Mouse (Mus musculus) olfactory bulb, adult 2 months (tissue): ENCODE data around the gene Adgrg1. TPM values are rescaled to one million over a fixed set of nuclear protein-coding genes. Genes with fewer than 3 reads are reported as not detected.

ENCODE experiments used
- H3K27ac ChIP-seq: fragments of 200-500 bp; 2 replicates; pipeline ENCODE4 v1.5.1; 2012; ENCODE audit warnings: low read depth, low read length; ENCODE audit not compliant: insufficient read depth
- H3K4me1 ChIP-seq: fragments of 200-500 bp; 2 replicates; pipeline ENCODE4 v1.6.1; 2012; ENCODE audit warnings: low read length; ENCODE audit not compliant: control insufficient read depth, insufficient read depth
- H3K4me3 ChIP-seq: fragments of 200-500 bp; 2 replicates; pipeline ENCODE4 v1.5.1; 2012; ENCODE audit warnings: mild to moderate bottlenecking, low read depth, low read length, moderate library complexity; ENCODE audit not compliant: insufficient read depth
- CTCF ChIP-seq: fragments of 200-500 bp; IDR thresholded peaks from 2 replicates; pipeline ENCODE4 v1.5.1; 2012; ENCODE audit warnings: low read depth, mild to moderate bottlenecking, low read length, moderate library complexity; ENCODE audit not compliant: insufficient read depth
- POLR2A ChIP-seq: fragments of 200-500 bp; IDR thresholded peaks from 2 replicates; pipeline ENCODE4 v1.6.1; 2012; ENCODE audit warnings: mild to moderate bottlenecking, low read depth, low read length, moderate library complexity; ENCODE audit not compliant: insufficient read depth
- WGBS: fragments of 180-500 bp; shearing (Covaris S2); methylation state at CpG from one replicate; pipeline ENCODE4 v1.1.7; 2018; 5-methylcytosine and 5-hydroxymethylcytosine counted together
- polyA plus RNA-seq: library from polyadenylated mRNA; stranded (reverse); fragments of >200 nt; gene quantifications from 2 replicates; pipeline ENCODE4 v1.2.4, GENCODE M21; 2012; ENCODE audit warnings: low replicate concordance; ENCODE audit not compliant: missing spikeins, insufficient read depth, insufficient read length

The Adgrg1 gene
- polyA plus RNA-seq, 1 experiment, result not detected

- H3K4me1 ChIP-seq, result peaks cover 11% of the 10 kb centered on the region
- no peak overlapping the region for H3K27ac ChIP-seq
- WGBS, result 80% methylated on average over 5 of the region's 5 CpGs
- no peak overlapping the region for H3K4me3 ChIP-seq
- TF ChIP-seq CTCF (no peak), POLR2A (no peak)
Observed at GRCm38 (mm10) chr8:94950458-94950857, 24.1 kb upstream of the Adgrg1 start.

- H3K4me1 ChIP-seq, result peaks cover 7% of the 10 kb centered on the region
- no peak overlapping the region for H3K27ac ChIP-seq
- no peak overlapping the region for H3K4me3 ChIP-seq
- 77% methylated on average over 5 of the region's 5 CpGs for WGBS
- TF ChIP-seq CTCF (no peak), POLR2A (no peak)
Observed at GRCm38 (mm10) chr8:94952086-94952485, 22.5 kb upstream of the Adgrg1 start.

GRCm38 (mm10) chr8:94953624-94954367 is 20.8 kb upstream of the Adgrg1 start:
- WGBS, result 79% methylated on average over 7 of the region's 7 CpGs
- TF ChIP-seq CTCF (no peak), POLR2A (no peak)
- H3K4me3 ChIP-seq, result no peak overlapping the region
- no peak overlapping the region for H3K27ac ChIP-seq
- peaks cover 7% of the 10 kb centered on the region for H3K4me1 ChIP-seq

DNA sequence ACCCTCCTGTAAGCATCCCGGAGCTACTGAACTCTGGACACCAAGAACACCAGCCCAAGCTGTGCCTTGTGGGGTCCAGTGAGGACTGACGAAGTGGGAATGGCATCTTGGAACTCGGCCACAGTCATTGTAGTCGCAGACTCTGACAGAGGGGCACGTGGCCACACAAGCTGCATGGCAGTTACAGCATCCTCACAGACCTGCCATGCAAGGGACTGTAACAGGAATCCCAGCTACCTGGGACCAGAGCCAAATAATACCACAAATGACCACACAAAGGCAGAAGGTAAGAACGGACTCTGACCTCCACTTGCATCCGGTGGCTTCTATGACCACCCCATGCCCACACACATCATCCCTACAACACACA is 20.2 kb upstream of the Adgrg1 start:
- WGBS, result 44% methylated on average over 7 of the region's 7 CpGs
- Histone ChIP-seq H3K27ac (no peak overlapping the region), H3K4me3 (no peak overlapping the region), H3K4me1 (peaks cover 7% of the 10 kb centered on the region)
- TF ChIP-seq POLR2A (no peak), CTCF (no peak)

- H3K4me3 ChIP-seq, result no peak overlapping the region
- WGBS, result 38% methylated on average over 9 of the region's 9 CpGs
- H3K27ac ChIP-seq, result no peak overlapping the region
- H3K4me1 ChIP-seq, result peaks cover 7% of the 10 kb centered on the region
- no peak for TF ChIP-seq POLR2A
- TF ChIP-seq CTCF, result peak; percentile 27; the same call in 1 of the 2 replicates
Observed at GRCm38 (mm10) chr8:94954921-94955758, 19.4 kb upstream of the Adgrg1 start.

GRCm38 (mm10) chr8:94956078-94956574 is 18.4 kb upstream of the Adgrg1 start:
- H3K27ac ChIP-seq, result no peak overlapping the region
- peaks cover 7% of the 10 kb centered on the region for H3K4me1 ChIP-seq
- 89% methylated on average over 1 of the region's 1 CpGs for WGBS
- no peak for TF ChIP-seq CTCF
- TF ChIP-seq POLR2A, result no peak
- H3K4me3 ChIP-seq, result no peak overlapping the region

DNA sequence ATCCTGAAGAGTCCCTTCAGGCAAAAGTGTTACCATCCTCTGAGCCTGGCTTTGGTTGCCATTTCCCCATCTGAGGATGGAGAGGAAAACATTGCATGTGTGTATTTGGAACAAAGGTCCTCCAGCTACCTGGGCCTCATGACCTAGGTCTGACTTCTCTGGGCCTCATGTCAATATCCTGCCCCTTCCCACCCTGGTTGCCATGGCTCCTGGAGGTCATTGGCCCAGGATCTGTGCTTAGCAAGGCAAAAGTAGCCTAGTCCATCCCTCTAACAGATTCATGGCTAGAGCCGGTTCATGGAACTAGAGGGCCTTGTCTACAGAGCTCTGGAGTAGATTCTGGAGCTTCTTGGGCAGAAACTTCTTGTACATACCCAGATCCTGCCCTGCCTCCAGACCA is 12.3 kb upstream of the Adgrg1 start:
- WGBS, result 83% methylated on average over 1 of the region's 1 CpGs
- no peak overlapping the region for H3K27ac ChIP-seq
- TF ChIP-seq CTCF, result no peak
- no peak for TF ChIP-seq POLR2A
- H3K4me3 ChIP-seq, result no peak overlapping the region
- H3K4me1 ChIP-seq, result no peaks in the 10 kb centered on the region

DNA sequence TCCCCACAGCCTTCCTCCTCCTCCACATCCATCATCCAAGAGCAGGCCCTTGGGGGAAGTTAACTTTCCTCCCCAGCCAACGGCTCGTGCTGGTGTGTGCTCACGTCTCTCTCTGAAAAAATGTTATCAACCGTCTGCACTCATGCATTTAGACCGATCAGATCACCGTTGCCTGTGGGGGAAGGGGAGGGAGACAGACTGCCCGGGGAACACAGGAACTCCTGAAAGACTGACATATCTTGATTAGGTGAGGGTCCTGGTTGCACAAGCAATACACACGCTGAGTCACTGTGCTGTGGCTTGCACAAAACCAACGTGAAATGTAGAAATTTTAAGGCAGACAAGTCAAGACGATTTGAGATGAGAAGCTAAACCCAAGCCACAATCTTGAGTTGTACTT is 9.7 kb upstream of the Adgrg1 start:
- no peak overlapping the region for H3K27ac ChIP-seq
- WGBS, result 84% methylated on average over 10 of the region's 10 CpGs
- TF ChIP-seq CTCF (no peak), POLR2A (no peak)
- H3K4me1 ChIP-seq, result no peaks in the 10 kb centered on the region
- no peak overlapping the region for H3K4me3 ChIP-seq

DNA sequence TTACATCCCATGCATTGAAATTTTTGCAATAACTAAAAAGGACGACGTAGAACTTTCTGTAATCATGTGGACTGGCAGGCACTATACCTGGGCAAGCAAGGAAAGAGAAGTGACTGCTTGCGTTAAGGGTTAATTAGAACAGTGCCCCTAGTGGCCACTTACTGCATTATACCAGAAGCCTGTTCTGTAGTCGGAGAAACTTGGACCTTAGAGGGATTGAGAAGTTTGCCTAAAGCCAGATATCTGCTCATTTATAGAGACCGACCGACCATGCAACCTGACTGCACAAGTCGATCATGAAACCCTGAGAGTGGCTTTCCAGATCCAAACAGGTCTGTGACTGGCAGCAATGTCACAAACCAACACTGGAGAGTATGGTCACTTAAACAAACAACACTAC is 8.0 kb upstream of the Adgrg1 start:
- H3K4me1 ChIP-seq, result no peaks in the 10 kb centered on the region
- H3K27ac ChIP-seq, result no peak overlapping the region
- TF ChIP-seq POLR2A (no peak), CTCF (no peak)
- WGBS, result 23% methylated on average over 7 of the region's 7 CpGs
- H3K4me3 ChIP-seq, result no peak overlapping the region
